Mouse (Mus musculus): Measurements from ENCODE around the gene Sorcs2.

GRCm38 (mm10) chr5:36445028-36445427 is 47.1 kb upstream of the Sorcs2 start:
- no peak for TF ChIP-seq CTCF (IDR thresholded peaks at IDR 0.05; ENCODE audit: insufficient read depth, low read length)
- no peak for TF ChIP-seq POLR2A (IDR thresholded peaks at IDR 0.05; ENCODE audit: borderline replicate concordance, extremely low read depth, low read depth, low read length)

All from lung, adult 2 months (tissue).